Mouse (Mus musculus): ENCODE results near the gene Clk2. TPM values are rescaled to one million over a fixed set of nuclear protein-coding genes. Genes with fewer than 3 reads are reported as not detected.

Gene Clk2
- polyA plus RNA-seq, 1 experiment: 27.7 TPM

DNA sequence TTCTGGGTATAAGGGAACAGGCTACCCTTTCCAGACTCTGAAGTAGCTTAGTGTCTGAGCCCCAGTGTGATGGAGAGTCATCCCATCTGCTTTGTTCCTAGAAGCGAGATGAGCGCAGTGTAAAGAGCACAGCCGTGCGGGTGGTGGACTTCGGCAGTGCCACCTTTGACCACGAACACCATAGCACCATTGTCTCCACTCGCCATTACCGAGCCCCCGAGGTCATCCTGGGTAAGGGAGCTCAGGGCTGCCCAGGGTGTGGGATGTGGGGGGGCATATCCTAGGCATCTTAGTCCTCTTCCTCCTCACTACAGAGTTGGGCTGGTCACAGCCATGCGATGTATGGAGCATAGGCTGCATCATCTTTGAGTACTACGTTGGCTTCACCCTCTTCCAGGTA lies 10.2 kb downstream of the Clk2 start:
- H3K4me1 ChIP-seq (ENCODE audit: control insufficient read depth, insufficient read depth, insufficient read length, low read length): peaks cover 5% of the 10 kb centered on the region; the same call in 1 of the 2 replicates
- no peak overlapping the region for H3K27ac ChIP-seq (ENCODE audit: insufficient read depth, low read depth, low read length)
- H3K36me3 ChIP-seq (ENCODE audit: control insufficient read depth, insufficient read depth, low read length): peaks cover 65% of the 10 kb centered on the region
- H3K27me3 ChIP-seq (ENCODE audit: control insufficient read depth, insufficient read depth, low read length): no peaks in the 10 kb centered on the region
- WGBS: 90% methylated on average over 11 of the region's 11 CpGs
- no peak overlapping the region for H3K4me3 ChIP-seq (ENCODE audit: low read depth, low read length)
- TF ChIP-seq CTCF (IDR thresholded peaks at IDR 0.05; ENCODE audit: extremely low read depth, insufficient read length, insufficient replicate concordance, low read depth, low read length) (no peak), POLR2A (IDR thresholded peaks at IDR 0.05; ENCODE audit: low read depth, low read length) (no peak)

DNA sequence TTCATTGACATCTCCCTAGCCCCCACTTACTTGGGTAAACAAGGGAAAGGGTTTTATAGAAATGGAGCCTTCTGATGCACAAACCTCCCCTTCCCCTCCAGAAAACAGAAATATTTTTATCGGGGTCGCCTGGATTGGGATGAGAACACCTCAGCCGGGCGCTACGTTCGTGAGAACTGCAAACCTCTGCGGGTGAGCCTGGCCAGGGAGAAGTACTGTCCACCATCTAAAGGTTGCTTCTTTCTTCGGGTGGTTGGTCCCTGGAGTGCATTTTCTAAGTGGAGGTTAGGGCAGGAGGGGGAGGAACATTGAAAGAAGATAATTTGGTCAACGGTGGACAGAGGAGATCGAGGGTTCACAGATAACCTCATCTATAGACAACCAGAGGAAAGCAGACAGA lies 10.9 kb downstream of the Clk2 start:
- Histone ChIP-seq H3K36me3 (ENCODE audit: control insufficient read depth, insufficient read depth, low read length) (peaks cover 64% of the 10 kb centered on the region), H3K27ac (ENCODE audit: insufficient read depth, low read depth, low read length) (no peak overlapping the region), H3K27me3 (ENCODE audit: control insufficient read depth, insufficient read depth, low read length) (no peaks in the 10 kb centered on the region), H3K4me1 (ENCODE audit: control insufficient read depth, insufficient read depth, insufficient read length, low read length) (peaks cover 5% of the 10 kb centered on the region; the same call in 1 of the 2 replicates), H3K4me3 (ENCODE audit: low read depth, low read length) (no peak overlapping the region)
- TF ChIP-seq CTCF (IDR thresholded peaks at IDR 0.05; ENCODE audit: extremely low read depth, insufficient read length, insufficient replicate concordance, low read depth, low read length) (no peak), POLR2A (IDR thresholded peaks at IDR 0.05; ENCODE audit: low read depth, low read length) (no peak)
- 88% methylated on average over 10 of the region's 10 CpGs for WGBS

DNA sequence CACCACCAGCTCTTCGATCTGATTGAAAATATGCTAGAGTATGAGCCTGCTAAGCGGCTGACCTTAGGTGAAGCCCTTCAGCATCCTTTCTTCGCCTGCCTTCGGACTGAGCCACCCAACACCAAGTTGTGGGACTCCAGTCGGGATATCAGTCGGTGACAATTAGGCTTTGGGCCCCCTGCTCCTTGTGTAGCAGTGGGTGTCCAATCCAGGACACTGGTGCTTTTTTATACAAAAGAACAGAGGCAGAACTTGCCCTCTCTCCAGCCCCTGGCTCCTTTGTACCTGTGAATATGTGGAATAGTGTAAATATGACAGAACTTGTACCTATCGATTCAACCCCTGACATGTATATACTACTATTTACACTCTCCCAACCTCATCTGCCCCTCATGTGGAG lies 11.8 kb downstream of the Clk2 start:
- peaks cover 5% of the 10 kb centered on the region; the same call in 1 of the 2 replicates for H3K4me1 ChIP-seq (ENCODE audit: control insufficient read depth, insufficient read depth, insufficient read length, low read length)
- H3K4me3 ChIP-seq (ENCODE audit: low read depth, low read length): no peak overlapping the region
- no peak overlapping the region for H3K27ac ChIP-seq (ENCODE audit: insufficient read depth, low read depth, low read length)
- TF ChIP-seq POLR2A (IDR thresholded peaks at IDR 0.05; ENCODE audit: low read depth, low read length): no peak
- no peak for TF ChIP-seq CTCF (IDR thresholded peaks at IDR 0.05; ENCODE audit: extremely low read depth, insufficient read length, insufficient replicate concordance, low read depth, low read length)
- 85% methylated on average over 7 of the region's 7 CpGs for WGBS
- H3K27me3 ChIP-seq (ENCODE audit: control insufficient read depth, insufficient read depth, low read length): no peaks in the 10 kb centered on the region
- peaks cover 62% of the 10 kb centered on the region for H3K36me3 ChIP-seq (ENCODE audit: control insufficient read depth, insufficient read depth, low read length)

DNA sequence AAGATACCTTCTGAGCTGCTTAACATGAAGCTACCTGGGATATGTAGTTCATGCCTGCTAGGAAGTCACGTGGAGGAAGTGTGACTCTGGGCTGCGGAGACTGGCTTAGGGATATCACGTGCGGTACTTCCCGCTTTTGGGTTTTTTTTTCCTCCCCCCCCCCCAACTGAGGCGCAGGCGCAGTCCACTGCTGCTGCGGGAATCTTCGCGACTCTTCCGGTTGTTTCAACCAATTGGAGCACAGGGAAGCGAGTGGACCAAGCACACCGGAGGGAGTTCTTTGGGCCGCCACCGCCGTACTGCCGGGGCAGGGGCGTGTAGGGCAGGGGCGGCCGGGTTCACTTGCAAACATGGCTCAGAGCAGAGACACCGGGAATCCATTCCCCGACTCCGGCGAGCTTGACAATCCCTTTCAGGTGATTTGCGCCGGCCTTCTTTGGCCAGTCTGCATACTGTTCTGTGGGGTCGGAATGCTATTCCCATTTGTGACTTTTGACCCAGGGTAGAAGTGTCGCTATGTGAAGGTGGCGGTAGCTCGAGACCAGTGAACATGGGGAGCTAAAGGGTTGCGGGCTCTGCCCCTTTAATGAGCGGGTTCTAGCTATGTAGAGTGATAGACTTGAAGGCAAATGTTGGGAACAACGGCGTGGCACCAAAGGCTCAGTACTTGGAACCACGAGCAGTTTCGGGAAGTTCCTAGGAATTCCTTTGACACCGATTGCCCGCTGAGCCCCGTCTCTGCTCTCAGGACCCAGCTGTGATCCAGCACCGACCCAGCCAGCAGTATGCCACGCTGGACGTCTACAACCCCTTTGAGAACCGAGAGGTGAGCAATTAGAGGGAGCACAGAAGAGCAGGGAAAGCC lies 12.9 kb downstream of the Clk2 start, which contains the start of gene Scamp3:
TSS of gene Scamp3 (plus strand) at position 232 of the 865 bp plus-strand sequence.
- TF ChIP-seq POLR2A (IDR thresholded peaks at IDR 0.05; ENCODE audit: low read depth, low read length) (peak; percentile 62; the same call in 1 of the 2 replicates), CTCF (IDR thresholded peaks at IDR 0.05; ENCODE audit: extremely low read depth, insufficient read length, insufficient replicate concordance, low read depth, low read length) (no peak)
- Histone ChIP-seq H3K4me1 (ENCODE audit: control insufficient read depth, insufficient read depth, insufficient read length, low read length) (peaks cover 7% of the 10 kb centered on the region), H3K36me3 (ENCODE audit: control insufficient read depth, insufficient read depth, low read length) (peaks cover 63% of the 10 kb centered on the region), H3K27ac (ENCODE audit: insufficient read depth, low read depth, low read length) (peak within 1 kb of the TSS; percentile 42), H3K4me3 (ENCODE audit: low read depth, low read length) (peak within 1 kb of the TSS; percentile 85), H3K27me3 (ENCODE audit: control insufficient read depth, insufficient read depth, low read length) (no peaks in the 10 kb centered on the region)
- WGBS: under 1% methylated on average over 43 of the region's 43 CpGs

DNA sequence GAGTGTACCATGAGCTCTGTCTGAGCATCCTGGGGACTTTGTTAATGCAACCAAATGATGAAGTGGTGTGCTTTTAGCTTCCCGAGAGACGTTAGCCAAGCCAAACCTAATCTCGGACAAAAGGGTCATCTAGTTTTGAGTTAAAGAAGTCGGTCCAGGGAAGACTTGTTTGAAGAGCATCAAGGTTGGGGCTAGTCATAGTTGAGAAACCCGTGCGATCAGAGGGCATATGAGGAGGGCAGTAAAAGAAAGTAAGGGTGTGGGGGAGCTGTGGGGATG lies 13.5 kb downstream of the Clk2 start:
- H3K36me3 ChIP-seq (ENCODE audit: control insufficient read depth, insufficient read depth, low read length): peaks cover 60% of the 10 kb centered on the region
- H3K27me3 ChIP-seq (ENCODE audit: control insufficient read depth, insufficient read depth, low read length): no peaks in the 10 kb centered on the region
- peak overlapping the region; percentile 85 for H3K4me3 ChIP-seq (ENCODE audit: low read depth, low read length)
- peaks cover 8% of the 10 kb centered on the region for H3K4me1 ChIP-seq (ENCODE audit: control insufficient read depth, insufficient read depth, insufficient read length, low read length)
- TF ChIP-seq CTCF (IDR thresholded peaks at IDR 0.05; ENCODE audit: extremely low read depth, insufficient read length, insufficient replicate concordance, low read depth, low read length) (no peak), POLR2A (IDR thresholded peaks at IDR 0.05; ENCODE audit: low read depth, low read length) (no peak)
- 2% methylated on average over 6 of the region's 6 CpGs for WGBS
- H3K27ac ChIP-seq (ENCODE audit: insufficient read depth, low read depth, low read length): peak overlapping the region; percentile 42

DNA sequence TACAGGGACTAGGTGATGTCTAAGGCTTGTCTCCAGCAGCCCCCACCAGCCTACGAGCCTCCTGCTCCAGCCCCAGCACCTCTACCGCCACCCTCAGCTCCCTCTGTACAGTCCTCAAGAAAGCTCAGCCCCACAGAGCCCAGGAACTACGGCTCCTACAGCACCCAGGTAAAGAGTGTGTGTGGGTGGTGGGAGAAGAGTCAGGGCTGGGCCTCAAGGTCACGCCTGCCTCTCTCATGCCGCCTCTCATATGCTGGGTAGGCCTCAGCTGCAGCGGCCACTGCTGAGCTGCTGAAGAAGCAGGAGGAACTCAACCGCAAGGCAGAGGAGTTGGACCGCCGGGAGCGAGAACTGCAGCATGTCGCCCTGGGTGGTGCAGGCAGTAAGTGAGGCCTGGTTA lies 14.5 kb downstream of the Clk2 start:
- H3K27me3 ChIP-seq (ENCODE audit: control insufficient read depth, insufficient read depth, low read length): no peaks in the 10 kb centered on the region
- TF ChIP-seq POLR2A (IDR thresholded peaks at IDR 0.05; ENCODE audit: low read depth, low read length): no peak
- peaks cover 50% of the 10 kb centered on the region for H3K36me3 ChIP-seq (ENCODE audit: control insufficient read depth, insufficient read depth, low read length)
- 93% methylated on average over 11 of the region's 11 CpGs for WGBS
- H3K4me1 ChIP-seq (ENCODE audit: control insufficient read depth, insufficient read depth, insufficient read length, low read length): peaks cover 11% of the 10 kb centered on the region
- H3K27ac ChIP-seq (ENCODE audit: insufficient read depth, low read depth, low read length): no peak overlapping the region
- H3K4me3 ChIP-seq (ENCODE audit: low read depth, low read length): no peak overlapping the region

DNA sequence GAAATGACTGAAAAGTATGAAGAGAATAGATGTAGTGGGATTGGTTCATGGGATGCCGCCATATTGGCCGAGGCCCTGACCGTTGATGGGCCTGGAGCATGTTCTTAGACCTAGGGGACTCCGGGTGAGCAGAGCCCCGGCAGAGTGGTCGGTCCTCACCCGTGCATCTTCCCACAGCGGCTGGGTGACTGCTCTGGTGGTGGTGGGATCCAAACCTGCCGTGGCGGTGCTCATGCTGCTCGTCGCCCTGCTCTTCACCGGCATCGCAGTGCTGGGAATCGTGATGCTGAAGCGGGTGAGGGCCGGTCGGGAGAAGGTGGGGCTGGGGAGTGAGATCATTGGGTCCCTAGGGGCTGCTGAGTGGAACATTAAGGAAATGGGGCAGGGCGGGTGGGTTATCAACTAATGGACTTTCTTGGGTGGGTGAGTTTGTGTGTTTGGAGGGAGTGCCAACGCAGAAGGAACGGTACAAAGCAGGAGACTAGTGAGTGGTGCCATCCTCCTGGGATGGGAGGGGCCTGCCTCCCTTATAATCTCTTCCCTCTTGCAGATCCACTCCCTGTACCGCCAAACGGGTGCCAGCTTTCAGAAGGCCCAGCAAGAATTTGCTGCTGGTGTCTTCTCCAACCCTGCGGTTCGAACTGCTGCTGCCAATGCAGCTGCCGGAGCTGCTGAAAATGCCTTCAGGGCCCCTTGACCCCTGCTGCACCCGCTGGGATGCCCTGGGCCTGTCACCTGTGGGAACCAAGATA lies 17.3 kb downstream of the Clk2 start:
- Histone ChIP-seq H3K27me3 (ENCODE audit: control insufficient read depth, insufficient read depth, low read length) (no peaks in the 10 kb centered on the region), H3K4me3 (ENCODE audit: low read depth, low read length) (no peak overlapping the region), H3K36me3 (ENCODE audit: control insufficient read depth, insufficient read depth, low read length) (peaks cover 27% of the 10 kb centered on the region), H3K4me1 (ENCODE audit: control insufficient read depth, insufficient read depth, insufficient read length, low read length) (peaks cover 11% of the 10 kb centered on the region), H3K27ac (ENCODE audit: insufficient read depth, low read depth, low read length) (no peak overlapping the region)
- whole genome bisulfite sequencing: 94% methylated on average over 27 of the region's 27 CpGs
- no peak for TF ChIP-seq POLR2A (IDR thresholded peaks at IDR 0.05; ENCODE audit: low read depth, low read length)
- TF ChIP-seq CTCF (IDR thresholded peaks at IDR 0.05; ENCODE audit: extremely low read depth, insufficient read length, insufficient replicate concordance, low read depth, low read length): no peak
